Mouse (Mus musculus): ENCODE results near the gene Ldlrap1. TPM values are rescaled to one million over a fixed set of nuclear protein-coding genes. Genes with fewer than 3 reads are reported as not detected.
"Not testable (repeated sequence)": the region's sequence is repeated elsewhere in the genome, so short reads cannot be mapped to it uniquely, and the experiment has no call there.

Ldlrap1 gene
- polyA plus RNA-seq, 1 experiment, result 13.3 TPM

DNA sequence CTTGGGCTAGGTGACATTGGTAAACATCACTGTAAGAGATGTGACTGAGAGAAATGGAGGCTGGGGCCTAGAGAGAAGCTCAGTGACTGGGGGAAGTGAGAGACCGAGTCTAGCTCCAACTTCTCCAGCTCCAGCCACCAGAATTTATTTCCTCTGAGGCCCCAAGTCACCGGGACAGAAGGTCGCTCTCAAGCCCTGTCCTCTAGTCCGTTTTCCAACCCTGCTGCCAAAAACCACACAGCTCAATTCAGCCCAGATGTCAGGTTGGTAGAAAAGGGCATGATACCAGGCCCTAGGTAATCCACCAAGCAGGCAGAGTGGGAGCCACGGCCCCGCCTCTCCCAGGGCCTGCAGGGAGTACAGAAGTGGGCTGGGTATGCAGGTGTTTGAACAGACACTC, 29.8 kb upstream of the Ldlrap1 start:
- Histone ChIP-seq H3K4me3 (ENCODE audit: insufficient read depth, low read length) (no peak overlapping the region), H3K27ac (ENCODE audit: insufficient read depth, low read length) (no peak overlapping the region), H3K4me1 (ENCODE audit: control insufficient read depth, insufficient read depth, low read length) (no peaks in the 10 kb centered on the region)
- TF ChIP-seq POLR2A (IDR thresholded peaks at IDR 0.05; ENCODE audit: low read depth, low read length) (no peak), CTCF (IDR thresholded peaks at IDR 0.05; ENCODE audit: borderline replicate concordance, insufficient read depth, low read length) (no peak)

DNA sequence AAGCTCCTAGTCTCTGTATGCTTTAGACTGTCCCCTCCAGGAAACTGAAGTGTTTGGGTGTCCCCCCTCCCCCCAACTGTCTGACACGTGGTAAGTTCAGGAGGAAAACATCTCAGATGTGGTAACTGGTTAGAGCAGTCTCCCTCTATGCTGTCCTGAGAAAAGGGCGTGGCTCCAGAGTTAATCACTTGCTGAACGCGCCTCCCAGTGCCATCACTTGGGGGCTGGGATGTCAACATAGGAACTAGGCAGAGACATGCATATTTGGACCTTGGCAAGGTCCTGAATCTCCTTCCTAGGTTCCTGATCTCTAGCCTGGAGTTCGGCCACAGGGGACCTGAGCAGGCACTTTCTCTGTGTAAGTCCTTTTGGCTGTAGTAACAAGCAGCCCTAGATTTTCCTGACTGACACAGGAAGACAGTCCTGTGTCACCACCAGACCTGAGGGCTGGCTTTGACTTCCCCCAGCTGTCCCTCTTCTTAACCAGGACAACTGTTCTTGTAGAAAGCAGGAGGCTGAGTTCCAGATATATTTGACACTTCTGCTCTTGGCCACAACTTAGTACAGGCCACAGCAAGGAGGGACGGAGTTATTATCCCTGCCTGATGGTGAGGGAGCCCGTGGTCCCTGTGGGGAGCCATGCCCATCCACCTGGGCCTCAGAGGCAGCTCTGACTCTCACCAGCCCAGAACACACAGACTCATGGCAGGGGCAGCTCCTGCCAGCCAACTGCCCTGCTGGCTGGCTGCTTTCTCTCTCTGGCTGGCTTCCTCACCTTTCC, 28.9 kb upstream of the Ldlrap1 start:
- H3K4me3 ChIP-seq (ENCODE audit: insufficient read depth, low read length), result no peak overlapping the region
- H3K4me1 ChIP-seq (ENCODE audit: control insufficient read depth, insufficient read depth, low read length), result no peaks in the 10 kb centered on the region
- TF ChIP-seq CTCF (IDR thresholded peaks at IDR 0.05; ENCODE audit: borderline replicate concordance, insufficient read depth, low read length) (no peak), POLR2A (IDR thresholded peaks at IDR 0.05; ENCODE audit: low read depth, low read length) (no peak)
- H3K27ac ChIP-seq (ENCODE audit: insufficient read depth, low read length), result no peak overlapping the region

DNA sequence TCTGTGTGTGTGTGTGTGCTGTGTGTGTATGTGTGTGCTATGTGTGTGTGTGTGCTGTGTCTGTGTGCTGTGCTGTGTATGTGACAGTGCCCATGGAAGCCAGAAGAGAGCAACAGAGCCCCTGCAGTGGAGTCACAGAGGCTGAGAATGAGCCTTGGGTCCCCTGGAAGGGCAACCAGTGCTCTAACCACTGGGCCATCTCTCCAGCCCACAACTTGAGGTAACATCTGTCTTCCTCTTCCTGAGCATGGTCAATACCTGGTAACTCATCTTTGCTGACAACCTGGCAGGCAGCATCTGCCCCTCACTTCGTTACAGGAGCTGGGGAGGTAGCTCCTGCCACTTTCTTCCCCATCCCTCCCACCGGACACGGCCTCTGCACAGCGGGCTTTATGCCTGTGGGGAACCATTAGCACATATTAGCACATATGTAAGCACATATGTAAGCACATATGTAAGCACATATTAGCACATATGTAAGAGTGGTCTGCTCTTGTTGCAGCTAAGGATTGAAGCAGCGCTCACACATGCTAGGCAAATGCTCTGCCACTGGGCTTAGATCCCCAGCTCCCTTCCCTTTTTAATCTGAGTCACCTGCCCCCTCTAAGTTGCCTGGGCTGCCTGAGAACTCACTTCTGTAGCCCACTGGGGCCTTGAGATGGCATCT, 28.1 kb upstream of the Ldlrap1 start:
- H3K4me3 ChIP-seq (ENCODE audit: insufficient read depth, low read length), result no peak overlapping the region
- TF ChIP-seq POLR2A (IDR thresholded peaks at IDR 0.05; ENCODE audit: low read depth, low read length), result no peak
- no peak for TF ChIP-seq CTCF (IDR thresholded peaks at IDR 0.05; ENCODE audit: borderline replicate concordance, insufficient read depth, low read length)
- no peak overlapping the region for H3K27ac ChIP-seq (ENCODE audit: insufficient read depth, low read length)
- no peaks in the 10 kb centered on the region for H3K4me1 ChIP-seq (ENCODE audit: control insufficient read depth, insufficient read depth, low read length)

DNA sequence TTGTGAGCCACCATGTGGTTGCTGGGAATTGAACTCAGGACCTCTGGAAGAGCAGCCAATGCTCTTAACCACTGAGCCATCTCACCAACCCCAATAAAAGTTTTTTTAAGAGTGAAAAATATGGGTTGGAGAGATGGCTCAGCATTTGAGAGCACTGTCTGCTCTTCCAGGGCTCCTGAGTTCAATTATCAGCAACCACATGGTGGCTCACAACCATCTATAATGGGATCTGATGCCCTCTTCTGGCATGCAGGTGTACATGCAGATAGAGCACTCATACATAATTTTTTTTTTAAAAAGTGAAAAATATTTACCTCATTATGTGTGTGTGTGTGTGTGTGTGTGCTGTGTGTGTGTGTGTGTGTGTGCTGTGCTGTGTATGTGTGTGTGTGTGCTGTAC, 27.1 kb upstream of the Ldlrap1 start:
- not testable (repeated sequence) for H3K4me3 ChIP-seq (ENCODE audit: insufficient read depth, low read length); H3K4me1 ChIP-seq (ENCODE audit: control insufficient read depth, insufficient read depth, low read length); H3K27ac ChIP-seq (ENCODE audit: insufficient read depth, low read length)

DNA sequence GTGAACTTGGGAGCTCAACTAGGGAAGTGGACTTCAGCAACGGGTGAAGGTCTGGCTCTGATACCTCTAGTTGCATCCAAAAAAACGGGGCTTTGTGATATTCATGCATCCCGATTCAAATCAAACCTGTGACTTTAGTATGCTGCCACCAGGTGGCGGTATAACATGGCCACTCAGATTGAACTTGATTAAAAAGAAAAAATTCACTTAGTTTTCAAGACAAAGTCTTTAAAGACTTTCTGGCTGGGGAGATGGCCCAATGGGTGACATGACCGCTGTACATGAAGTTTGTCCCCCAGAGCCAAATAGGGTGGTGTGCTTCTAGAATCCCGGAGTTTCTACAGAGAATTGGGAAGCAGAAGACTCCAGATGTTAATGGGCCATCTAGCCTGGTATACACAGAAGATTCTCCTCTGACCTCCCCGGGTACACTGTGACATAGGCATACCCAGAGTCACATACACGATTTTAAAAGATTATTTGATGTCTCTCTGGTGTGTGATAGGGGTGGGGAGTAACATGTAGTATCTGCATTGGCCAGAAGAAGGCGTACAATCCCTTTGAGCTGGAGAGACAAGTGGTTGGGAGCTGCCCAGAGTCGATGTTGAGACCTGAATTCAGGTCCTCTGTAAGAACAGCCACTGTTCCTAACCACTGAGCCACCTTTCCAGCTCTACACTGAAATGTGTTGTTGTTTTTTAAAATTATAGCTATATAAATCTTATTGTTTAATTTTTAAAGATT, 25.6 kb upstream of the Ldlrap1 start:
- Histone ChIP-seq H3K4me1 (ENCODE audit: control insufficient read depth, insufficient read depth, low read length) (no peaks in the 10 kb centered on the region), H3K27ac (ENCODE audit: insufficient read depth, low read length) (no peak overlapping the region), H3K4me3 (ENCODE audit: insufficient read depth, low read length) (no peak overlapping the region)
- TF ChIP-seq POLR2A (IDR thresholded peaks at IDR 0.05; ENCODE audit: low read depth, low read length) (no peak), CTCF (IDR thresholded peaks at IDR 0.05; ENCODE audit: borderline replicate concordance, insufficient read depth, low read length) (no peak)

DNA sequence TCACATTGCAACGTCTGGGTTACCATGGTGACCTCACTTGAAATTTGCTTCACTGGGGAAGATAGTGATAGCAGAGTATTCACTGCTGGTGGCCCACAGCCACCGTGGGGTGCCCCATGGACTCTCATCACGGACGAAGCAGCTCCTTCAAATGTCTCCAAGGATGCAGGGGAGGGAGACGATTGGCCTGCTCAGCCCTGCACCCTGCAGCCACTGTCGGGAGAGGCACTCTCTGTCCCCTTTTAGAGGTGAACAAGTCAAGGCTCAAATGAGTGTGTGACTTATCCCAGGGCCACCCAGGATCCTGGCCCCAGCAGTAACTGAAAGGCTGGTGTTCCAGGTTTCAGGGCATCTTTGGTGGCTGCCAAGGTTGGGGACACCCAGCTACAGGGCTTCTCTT, 23.9 kb upstream of the Ldlrap1 start:
- Histone ChIP-seq H3K27ac (ENCODE audit: insufficient read depth, low read length) (no peak overlapping the region), H3K4me1 (ENCODE audit: control insufficient read depth, insufficient read depth, low read length) (no peaks in the 10 kb centered on the region), H3K4me3 (ENCODE audit: insufficient read depth, low read length) (no peak overlapping the region)
- TF ChIP-seq CTCF (IDR thresholded peaks at IDR 0.05; ENCODE audit: borderline replicate concordance, insufficient read depth, low read length), result no peak
- no peak for TF ChIP-seq POLR2A (IDR thresholded peaks at IDR 0.05; ENCODE audit: low read depth, low read length)

DNA sequence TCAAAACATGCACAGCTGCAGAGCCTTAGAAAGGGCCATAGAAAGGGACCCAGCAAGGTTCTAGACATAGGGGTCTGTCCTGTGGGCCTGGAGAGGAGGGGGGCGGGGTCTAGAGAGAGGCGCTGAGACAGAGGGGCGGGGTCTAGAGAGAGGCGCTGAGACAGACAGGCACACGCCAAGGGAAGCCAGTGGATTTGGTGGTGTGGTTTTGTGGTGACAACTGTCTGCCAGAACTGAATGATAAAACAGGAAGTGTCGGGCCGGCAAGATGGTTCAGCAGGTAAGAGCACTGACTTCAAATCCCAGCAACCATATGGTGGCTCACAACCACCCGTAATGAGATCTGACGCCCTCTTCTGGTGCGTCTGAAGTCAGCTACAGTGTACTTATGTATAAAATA, 19.1 kb upstream of the Ldlrap1 start:
- H3K4me1 ChIP-seq (ENCODE audit: control insufficient read depth, insufficient read depth, low read length), result no peaks in the 10 kb centered on the region
- H3K4me3 ChIP-seq (ENCODE audit: insufficient read depth, low read length), result no peak overlapping the region
- no peak overlapping the region for H3K27ac ChIP-seq (ENCODE audit: insufficient read depth, low read length)
- no peak for TF ChIP-seq POLR2A (IDR thresholded peaks at IDR 0.05; ENCODE audit: low read depth, low read length)

DNA sequence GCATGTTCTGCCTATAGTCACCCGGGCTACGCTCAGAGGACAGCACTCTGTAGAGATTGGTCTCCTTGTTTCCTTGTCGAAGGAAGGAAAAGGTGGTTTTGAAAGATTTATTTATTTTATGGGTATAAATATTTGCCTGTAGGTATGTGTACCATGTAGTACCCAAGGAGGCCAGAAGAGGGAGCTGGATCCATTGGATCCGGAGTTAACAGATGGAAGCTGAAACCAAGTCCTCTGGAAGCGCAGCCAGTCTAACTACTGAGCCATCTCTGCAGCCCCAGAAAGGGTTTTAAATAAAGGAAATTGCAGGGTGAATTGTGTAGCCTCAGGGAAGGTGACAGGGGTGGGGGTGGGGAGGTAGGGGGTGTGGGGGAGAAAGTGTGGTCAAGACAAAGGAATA, 16.9 kb upstream of the Ldlrap1 start:
- Histone ChIP-seq H3K27ac (ENCODE audit: insufficient read depth, low read length) (no peak overlapping the region), H3K4me3 (ENCODE audit: insufficient read depth, low read length) (no peak overlapping the region), H3K4me1 (ENCODE audit: control insufficient read depth, insufficient read depth, low read length) (no peaks in the 10 kb centered on the region)
- TF ChIP-seq POLR2A (IDR thresholded peaks at IDR 0.05; ENCODE audit: low read depth, low read length), result no peak
- TF ChIP-seq CTCF (IDR thresholded peaks at IDR 0.05; ENCODE audit: borderline replicate concordance, insufficient read depth, low read length), result no peak

DNA sequence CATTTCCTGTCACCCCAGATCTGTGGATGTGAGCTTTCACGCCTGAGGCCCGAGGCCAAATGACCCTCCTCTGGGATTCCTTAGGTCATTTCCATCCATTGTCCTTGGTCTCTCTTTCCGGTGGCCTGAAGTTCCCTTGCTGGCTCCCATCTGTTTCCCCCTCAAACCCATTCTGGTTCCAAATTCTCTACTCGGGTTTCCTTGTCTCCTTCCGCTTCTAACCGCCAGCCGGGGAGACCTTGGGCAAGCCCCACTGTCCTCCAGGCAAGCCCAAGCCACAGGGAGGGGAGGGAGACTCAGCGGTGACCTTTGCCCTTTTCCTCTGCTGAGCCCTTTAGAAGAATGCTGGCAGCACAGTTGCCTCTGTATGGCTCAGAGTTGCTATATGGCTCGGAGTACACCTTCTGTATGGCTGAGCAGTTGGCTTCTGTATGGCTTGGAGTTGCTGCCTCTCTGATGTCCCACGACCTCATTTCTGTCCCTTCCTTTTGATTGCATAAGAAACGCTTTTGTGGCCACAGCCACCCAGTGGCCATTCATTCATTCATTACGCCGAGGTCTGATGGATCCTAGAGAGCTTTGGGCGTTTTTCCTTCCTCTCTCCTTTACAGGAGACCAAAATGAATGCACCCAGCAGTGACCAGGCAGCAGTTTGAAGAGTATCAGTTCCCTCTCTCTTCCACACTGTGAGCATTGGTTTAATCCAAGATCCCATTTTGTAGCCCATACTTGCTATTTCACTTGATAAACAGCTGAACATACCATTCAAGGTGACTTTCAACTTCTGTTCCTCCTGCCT, 11.5 kb upstream of the Ldlrap1 start:
- no peak for TF ChIP-seq CTCF (IDR thresholded peaks at IDR 0.05; ENCODE audit: borderline replicate concordance, insufficient read depth, low read length)
- TF ChIP-seq POLR2A (IDR thresholded peaks at IDR 0.05; ENCODE audit: low read depth, low read length), result no peak
- Histone ChIP-seq H3K27ac (ENCODE audit: insufficient read depth, low read length) (no peak overlapping the region), H3K4me1 (ENCODE audit: control insufficient read depth, insufficient read depth, low read length) (0 out of 2 replicates have a peak, but pooled peaks cover 2% of the 10 kb centered on the region), H3K4me3 (ENCODE audit: insufficient read depth, low read length) (no peak overlapping the region)

Measured in embryonic fibroblast, embryonic 13.5 days (primary cell).